ENCODE assay signal across 16 mouse cellular contexts in the genomic region with DNA sequence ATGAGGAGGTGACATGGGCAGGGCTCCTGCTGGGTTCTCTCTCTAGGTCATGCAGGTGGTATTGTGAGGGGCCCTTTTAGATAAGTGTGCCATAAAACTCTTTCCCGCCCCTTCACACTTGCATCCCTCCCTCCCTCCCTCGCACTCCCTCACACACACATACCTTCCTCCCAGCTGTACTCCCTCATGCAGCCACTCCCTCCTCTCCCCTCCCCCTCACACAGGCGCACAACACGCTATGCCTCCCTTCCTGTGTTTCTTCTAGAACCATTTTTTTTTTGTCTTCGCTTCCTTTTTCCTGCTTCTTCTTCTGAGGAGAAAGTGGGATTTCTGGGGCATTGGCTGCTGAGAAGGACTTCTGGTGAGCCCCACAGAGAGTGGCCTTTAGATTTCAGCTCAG. TPM values are rescaled to one million over a fixed set of nuclear protein-coding genes. Genes with fewer than 3 reads are reported as not detected.
DNase-seq lines count a peak whose midpoint lies in the region; ATAC-seq lines count a peak whose summit lies in the region.
"Had no signal": no experiment of that assay in that cellular context is flagged by ENCODE, and none has a peak within 500 bp of the region (broad histone marks: within the 10 kb centered on the region; RNA-seq: fewer than 3 reads in every experiment).

No protein-coding gene starts in this region.

- no peaks in the 10 kb centered on the region for H3K9me3 ChIP-seq in limb, embryonic 12.5 days
- H3K9me3 ChIP-seq in limb, embryonic 10.5 days (replicated peaks): no peaks in the 10 kb centered on the region
- H3K9me3 ChIP-seq: embryonic facial prominence, embryonic 12.5 days; hindbrain, embryonic 13.5 days had no signal

- H3K27ac ChIP-seq in limb, embryonic 12.5 days: no peak overlapping the region
- no peak overlapping the region for H3K27ac ChIP-seq in limb, embryonic 10.5 days
- H3K27ac ChIP-seq: embryonic facial prominence, embryonic 12.5 days; hindbrain, embryonic 13.5 days had no signal

- WGBS in limb, embryonic 12.5 days: 23% methylated on average over 5 of the region's 5 CpGs
- 27% methylated on average over 5 of the region's 5 CpGs for WGBS in limb, embryonic 10.5 days

- DNase-seq in embryo, embryonic 10.5 days (ENCODE audit: low spot score): peak; percentile 36
- DNase-seq in embryo, embryonic 11 days: no peak
- no peak for DNase-seq in limb, embryonic 10.5 days (ENCODE audit: low spot score)
- DNase-seq in R1 (ENCODE audit: low read depth, low spot score): peak; percentile 50
- peak; percentile 25 for DNase-seq in naive thymus-derived CD4-positive, alpha-beta T cell, adult 2 months (ENCODE audit: low read depth)
- DNase-seq in adrenal gland, adult 2 months: no peak
- no peak for DNase-seq in layer of hippocampus, postnatal 36 days
- DNase-seq: cerebellum, adult 9-10 months; gastrocnemius, postnatal 36 days had no signal

- ATAC-seq in limb, embryonic 12.5 days (ENCODE audit: insufficient number of reproducible peaks, insufficient read depth, low FRiP score, low TSS enrichment, low read depth): peak; percentile 47; the same call in 1 of the 2 replicates
- ATAC-seq: forebrain, embryonic 16.5 days; Patski had no signal

- no peaks in the 10 kb centered on the region for H3K36me3 ChIP-seq in limb, embryonic 12.5 days
- H3K36me3 ChIP-seq in limb, embryonic 10.5 days: no peaks in the 10 kb centered on the region
- H3K36me3 ChIP-seq: embryonic facial prominence, embryonic 12.5 days; hindbrain, embryonic 13.5 days had no signal

- H3K4me2 ChIP-seq in limb, embryonic 12.5 days: no peak overlapping the region
- H3K4me2 ChIP-seq: hindbrain, embryonic 13.5 days had no signal

- H3K4me1 ChIP-seq in limb, embryonic 12.5 days (replicated peaks): peaks cover 17% of the 10 kb centered on the region
- H3K4me1 ChIP-seq in limb, embryonic 10.5 days: peaks cover 19% of the 10 kb centered on the region

- no peak overlapping the region for H3K9ac ChIP-seq in limb, embryonic 12.5 days (replicated peaks)
- H3K9ac ChIP-seq: embryonic facial prominence, embryonic 12.5 days; hindbrain, embryonic 13.5 days had no signal

- H3K4me3 ChIP-seq in limb, embryonic 12.5 days (replicated peaks): no peak overlapping the region
- H3K4me3 ChIP-seq in limb, embryonic 10.5 days: no peak overlapping the region
- H3K4me3 ChIP-seq: embryonic facial prominence, embryonic 12.5 days; hindbrain, embryonic 13.5 days; megakaryocyte, embryonic 14.5 days; myocyte had no signal

- H3K27me3 ChIP-seq in limb, embryonic 12.5 days: no peaks in the 10 kb centered on the region; the same call in 1 of the 2 replicates
- no peaks in the 10 kb centered on the region for H3K27me3 ChIP-seq in limb, embryonic 10.5 days (ENCODE audit: low read depth, poor library complexity, severe bottlenecking)
- H3K27me3 ChIP-seq: embryonic facial prominence, embryonic 12.5 days; hindbrain, embryonic 13.5 days had no signal

RNA-seq across cellular contexts. Expression of a gene that starts 45.8 kb away (rescaled TPM):
- 122 and 126 TPM in 2 replicates for polyA plus RNA-seq in limb, embryonic 12.5 days (2016; fragmentation: Nextera tagmentation; extraction: Ambion mirVana)
- polyA plus RNA-seq in limb, embryonic 10.5 days (2016; fragmentation: Nextera tagmentation; extraction: Ambion mirVana): 102 and 105 TPM in 2 replicates
- 100 to 1,000 TPM; 106 to 136 TPM for total RNA-seq in adrenal gland, adult 2 months (2021)
- polyA plus RNA-seq in adrenal gland, adult 2 months (2012; rRNA removed): 91.1 and 95.7 TPM in 2 replicates
- 10 to 100 TPM; 85.0 to 87.8 TPM for total RNA-seq in layer of hippocampus, postnatal 36 days (2021)

Comparison
In these comparisons a context has a peak if more than half of its experiments do, and no peak if none do; other contexts are left out.
1. DNase-seq: peak in embryo, embryonic 10.5 days (single experiment), R1 (single experiment) and naive thymus-derived CD4-positive, alpha-beta T cell, adult 2 months (single experiment); none in embryo, embryonic 11 days (single experiment), limb, embryonic 10.5 days (single experiment), adrenal gland, adult 2 months (single experiment) and layer of hippocampus, postnatal 36 days (0 of 2).